Mouse (Mus musculus): ENCODE results near the gene Ddah1. TPM values are rescaled to one million over a fixed set of nuclear protein-coding genes. Genes with fewer than 3 reads are reported as not detected.

The Ddah1 gene
- total RNA-seq (2023) = not detected

DNA sequence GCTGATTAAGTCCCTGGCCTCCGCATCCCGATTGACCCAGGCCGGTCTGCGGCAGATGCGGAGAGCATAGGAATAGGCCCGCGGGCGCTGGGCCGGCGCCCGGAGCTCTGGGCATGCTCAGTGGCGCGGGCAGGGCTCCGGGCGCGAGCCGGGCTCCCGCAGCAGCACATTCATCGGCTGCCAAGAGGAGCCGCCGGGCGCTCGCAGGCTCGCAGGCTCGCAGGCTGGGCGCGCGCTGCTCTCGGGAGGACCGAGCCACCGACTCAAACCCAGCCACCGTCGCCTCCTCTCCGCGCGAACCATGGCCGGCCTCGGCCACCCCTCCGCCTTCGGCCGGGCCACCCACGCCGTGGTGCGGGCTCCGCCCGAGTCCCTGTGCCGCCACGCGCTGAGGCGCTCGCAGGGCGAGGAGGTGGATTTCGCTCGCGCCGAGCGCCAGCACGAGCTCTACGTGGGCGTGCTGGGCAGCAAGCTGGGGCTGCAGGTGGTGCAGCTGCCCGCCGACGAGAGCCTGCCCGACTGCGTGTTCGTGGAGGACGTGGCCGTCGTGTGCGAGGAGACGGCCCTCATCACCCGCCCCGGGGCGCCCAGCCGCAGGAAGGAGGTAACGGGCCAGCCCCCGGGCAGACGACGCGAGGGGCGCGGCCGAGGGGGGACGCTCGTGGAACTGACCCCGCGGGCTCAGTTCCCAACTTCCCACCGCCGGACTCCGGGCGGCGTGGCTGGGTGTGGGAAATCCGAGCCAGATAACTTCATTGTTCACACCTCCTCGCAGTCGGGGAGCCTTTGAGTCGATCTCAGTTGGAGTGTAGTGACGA is at the start of gene Ddah1:
Gene Ddah1, plus strand, starts transcription at position 115 of the 818 bp plus-strand sequence.

DNA sequence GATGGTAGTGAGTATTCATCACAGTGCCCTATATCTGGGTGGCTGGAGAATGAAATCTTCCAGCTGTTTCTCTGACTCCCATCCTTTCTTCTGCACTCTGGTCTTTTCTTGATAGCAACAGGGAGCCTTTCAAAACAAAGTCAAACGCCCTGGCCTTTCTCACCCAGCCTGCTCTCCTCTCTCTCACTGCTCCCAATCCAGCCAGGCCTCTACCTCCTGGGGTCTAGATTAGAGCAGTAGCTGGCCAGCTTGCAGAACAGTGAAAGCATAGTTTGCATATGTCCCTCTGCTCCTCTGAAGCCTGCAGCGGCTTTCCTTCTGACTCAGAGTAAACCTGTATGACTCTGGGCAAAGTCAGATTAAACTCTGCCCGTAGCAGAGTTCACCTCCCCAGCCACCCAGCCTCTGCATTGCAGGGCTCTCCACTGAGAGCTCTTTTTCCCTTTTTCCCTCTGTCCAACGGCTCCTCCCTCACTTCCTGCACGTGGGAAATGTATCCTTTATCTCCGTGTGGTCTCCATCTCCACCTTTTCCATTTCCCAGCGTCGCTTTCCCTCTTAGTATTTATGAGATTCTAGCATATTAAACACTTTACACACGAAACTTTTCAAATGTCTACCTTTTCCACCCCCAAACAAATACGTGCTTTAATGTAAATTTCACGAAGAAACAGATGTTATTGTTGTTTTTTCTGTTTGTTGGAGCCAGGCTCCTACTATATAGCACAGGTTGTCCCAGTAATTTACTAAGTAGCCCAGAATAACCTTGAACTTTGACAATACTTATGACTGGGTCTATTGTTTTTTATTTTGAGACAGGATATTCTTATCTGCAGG is 163.8 kb downstream of the Ddah1 start, which contains the start of gene Bcl10:
Gene Bcl10, plus strand, starts transcription at position 786 of the 836 bp plus-strand sequence.

DNA sequence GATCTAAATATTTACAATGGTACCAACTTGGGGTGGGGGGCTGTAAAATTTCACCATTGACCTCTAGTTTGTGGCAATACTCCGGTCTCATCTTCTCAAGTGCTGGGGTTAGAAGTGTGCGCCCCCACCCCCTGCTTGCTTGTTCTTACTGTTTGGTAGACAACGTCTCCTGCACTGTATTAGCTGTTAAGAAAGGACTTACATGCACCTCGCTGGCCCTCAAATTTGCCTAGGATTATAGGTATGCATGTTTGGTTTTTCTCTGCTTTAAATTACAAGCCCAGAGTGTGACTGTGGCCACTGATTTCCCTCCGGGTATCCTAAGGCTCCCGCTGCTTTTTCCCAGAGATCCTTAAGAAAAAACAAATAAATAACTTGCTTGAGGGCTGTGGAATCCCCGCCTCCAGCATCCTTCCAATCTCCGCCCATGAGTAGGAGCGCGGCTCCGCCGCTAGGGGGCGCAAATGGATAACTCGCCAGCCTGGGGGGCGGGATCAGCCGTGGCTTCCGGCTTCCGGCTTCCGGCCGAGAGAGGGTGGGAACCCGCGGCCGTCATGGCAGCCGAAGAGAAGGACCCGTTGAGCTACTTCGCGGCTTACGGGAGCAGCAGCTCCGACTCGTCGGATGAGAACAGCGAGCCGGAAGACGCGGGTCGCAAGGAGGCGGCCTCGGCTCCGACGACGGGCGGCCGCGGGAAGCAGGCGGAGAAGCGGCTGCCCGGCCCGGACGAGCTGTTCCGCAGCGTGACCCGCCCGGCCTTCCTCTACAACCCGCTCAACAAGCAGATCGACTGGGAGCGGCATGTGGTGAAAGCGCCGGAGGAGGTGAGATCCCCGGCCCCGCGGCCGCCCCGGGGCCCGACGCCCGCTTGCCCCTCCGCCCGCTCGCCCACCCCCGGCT is 179.3 kb downstream of the Ddah1 start, which contains the start of gene 2410004B18Rik:
Gene 2410004B18Rik, plus strand, starts transcription at position 510 of the 900 bp plus-strand sequence.

Other genes with a start within 250 kb of the Ddah1 start
- 23.2 TPM for gene Znhit6, start 182.5 kb upstream of the Ddah1 start, total RNA-seq (2023)
- gene Ccn1, start 108.7 kb upstream of the Ddah1 start, total RNA-seq (2023) = 1.5 TPM
- 68.8 TPM for gene Bcl10, start 164.1 kb downstream of the Ddah1 start, total RNA-seq (2023)
- 57.1 TPM for gene 2410004B18Rik, start 179.3 kb downstream of the Ddah1 start, total RNA-seq (2023)
- 1.0 TPM for gene Syde2, start 229.2 kb downstream of the Ddah1 start, total RNA-seq (2023)

Data from CD4-positive naive resting alpha-beta T cell, adult 57 days (primary cell).